Mouse (Mus musculus): ENCODE results near the gene Dlgap1. TPM values are rescaled to one million over a fixed set of nuclear protein-coding genes. Genes with fewer than 3 reads are reported as not detected.

Gene Dlgap1
- polyA plus RNA-seq, 1 experiment = 0.06 TPM

GRCm38 (mm10) chr17:70462231-70462630 is 493.4 kb downstream of the Dlgap1 start:
- Histone ChIP-seq H3K27me3 (ENCODE audit: control insufficient read depth, insufficient read depth, low read length) (no peaks in the 10 kb centered on the region), H3K4me1 (ENCODE audit: control insufficient read depth, insufficient read depth, insufficient read length) (no peaks in the 10 kb centered on the region), H3K27ac (ENCODE audit: insufficient read depth, low read length) (no peak overlapping the region), H3K4me3 (ENCODE audit: extremely low read depth, insufficient read depth, insufficient read length) (no peak overlapping the region), H3K36me3 (ENCODE audit: control insufficient read depth, insufficient read depth, low read length) (no peaks in the 10 kb centered on the region)
- no peak for TF ChIP-seq POLR2A (IDR thresholded peaks at IDR 0.05; ENCODE audit: low read depth, low read length)
- no peak for TF ChIP-seq CTCF (IDR thresholded peaks at IDR 0.05; ENCODE audit: extremely low read depth, insufficient read depth, insufficient read length, insufficient replicate concordance)
- 86% methylated on average over 8 of the region's 8 CpGs for WGBS
- DNase-seq (ENCODE audit: low read depth in 1 of 2, low spot score in 2 of 2) = no peak

GRCm38 (mm10) chr17:70462771-70463491 is 494.1 kb downstream of the Dlgap1 start:
- TF ChIP-seq CTCF (IDR thresholded peaks at IDR 0.05; ENCODE audit: extremely low read depth, insufficient read depth, insufficient read length, insufficient replicate concordance) (no peak), POLR2A (IDR thresholded peaks at IDR 0.05; ENCODE audit: low read depth, low read length) (no peak)
- DNase-seq (ENCODE audit: low read depth in 1 of 2, low spot score in 2 of 2) = no peak
- H3K27ac ChIP-seq (ENCODE audit: insufficient read depth, low read length) = no peak overlapping the region
- H3K36me3 ChIP-seq (ENCODE audit: control insufficient read depth, insufficient read depth, low read length) = no peaks in the 10 kb centered on the region
- H3K4me3 ChIP-seq (ENCODE audit: extremely low read depth, insufficient read depth, insufficient read length) = no peak overlapping the region
- no peaks in the 10 kb centered on the region for H3K27me3 ChIP-seq (ENCODE audit: control insufficient read depth, insufficient read depth, low read length)
- no peaks in the 10 kb centered on the region for H3K4me1 ChIP-seq (ENCODE audit: control insufficient read depth, insufficient read depth, insufficient read length)
- 83% methylated on average over 8 of the region's 8 CpGs for WGBS

GRCm38 (mm10) chr17:70466413-70466812 is 497.5 kb downstream of the Dlgap1 start:
- Histone ChIP-seq H3K36me3 (ENCODE audit: control insufficient read depth, insufficient read depth, low read length) (no peaks in the 10 kb centered on the region), H3K27ac (ENCODE audit: insufficient read depth, low read length) (no peak overlapping the region), H3K27me3 (ENCODE audit: control insufficient read depth, insufficient read depth, low read length) (no peaks in the 10 kb centered on the region), H3K4me1 (ENCODE audit: control insufficient read depth, insufficient read depth, insufficient read length) (no peaks in the 10 kb centered on the region), H3K4me3 (ENCODE audit: extremely low read depth, insufficient read depth, insufficient read length) (no peak overlapping the region)
- 70% methylated on average over 4 of the region's 4 CpGs for WGBS
- no peak for TF ChIP-seq POLR2A (IDR thresholded peaks at IDR 0.05; ENCODE audit: low read depth, low read length)
- TF ChIP-seq CTCF (IDR thresholded peaks at IDR 0.05; ENCODE audit: extremely low read depth, insufficient read depth, insufficient read length, insufficient replicate concordance) = no peak
- no peak for DNase-seq (ENCODE audit: low read depth in 1 of 2, low spot score in 2 of 2)

- H3K27me3 ChIP-seq (ENCODE audit: control insufficient read depth, insufficient read depth, low read length) = no peaks in the 10 kb centered on the region
- TF ChIP-seq CTCF (IDR thresholded peaks at IDR 0.05; ENCODE audit: extremely low read depth, insufficient read depth, insufficient read length, insufficient replicate concordance) (no peak), POLR2A (IDR thresholded peaks at IDR 0.05; ENCODE audit: low read depth, low read length) (no peak)
- H3K4me1 ChIP-seq (ENCODE audit: control insufficient read depth, insufficient read depth, insufficient read length) = no peaks in the 10 kb centered on the region
- H3K36me3 ChIP-seq (ENCODE audit: control insufficient read depth, insufficient read depth, low read length) = no peaks in the 10 kb centered on the region
- no peak overlapping the region for H3K4me3 ChIP-seq (ENCODE audit: extremely low read depth, insufficient read depth, insufficient read length)
- 66% methylated on average over 7 of the region's 7 CpGs for WGBS
- no peak overlapping the region for H3K27ac ChIP-seq (ENCODE audit: insufficient read depth, low read length)
- DNase-seq (ENCODE audit: low read depth in 1 of 2, low spot score in 2 of 2) = no peak
These were observed 502.1 kb downstream of the Dlgap1 start for GRCm38 (mm10) chr17:70470970-70471371.

- TF ChIP-seq CTCF (IDR thresholded peaks at IDR 0.05; ENCODE audit: extremely low read depth, insufficient read depth, insufficient read length, insufficient replicate concordance) (no peak), POLR2A (IDR thresholded peaks at IDR 0.05; ENCODE audit: low read depth, low read length) (no peak)
- H3K4me3 ChIP-seq (ENCODE audit: extremely low read depth, insufficient read depth, insufficient read length) = no peak overlapping the region
- H3K27me3 ChIP-seq (ENCODE audit: control insufficient read depth, insufficient read depth, low read length) = no peaks in the 10 kb centered on the region
- DNase-seq (ENCODE audit: low read depth in 1 of 2, low spot score in 2 of 2) = no peak
- no peaks in the 10 kb centered on the region for H3K4me1 ChIP-seq (ENCODE audit: control insufficient read depth, insufficient read depth, insufficient read length)
- H3K27ac ChIP-seq (ENCODE audit: insufficient read depth, low read length) = no peak overlapping the region
- WGBS = 83% methylated on average over 7 of the region's 7 CpGs
- no peaks in the 10 kb centered on the region for H3K36me3 ChIP-seq (ENCODE audit: control insufficient read depth, insufficient read depth, low read length)
These were observed 503.3 kb downstream of the Dlgap1 start for GRCm38 (mm10) chr17:70472162-70472561.

- H3K4me3 ChIP-seq (ENCODE audit: extremely low read depth, insufficient read depth, insufficient read length) = no peak overlapping the region
- no peaks in the 10 kb centered on the region for H3K36me3 ChIP-seq (ENCODE audit: control insufficient read depth, insufficient read depth, low read length)
- TF ChIP-seq POLR2A (IDR thresholded peaks at IDR 0.05; ENCODE audit: low read depth, low read length) (no peak), CTCF (IDR thresholded peaks at IDR 0.05; ENCODE audit: extremely low read depth, insufficient read depth, insufficient read length, insufficient replicate concordance) (no peak)
- H3K4me1 ChIP-seq (ENCODE audit: control insufficient read depth, insufficient read depth, insufficient read length) = no peaks in the 10 kb centered on the region
- H3K27ac ChIP-seq (ENCODE audit: insufficient read depth, low read length) = no peak overlapping the region
- WGBS = 84% methylated on average over 4 of the region's 4 CpGs
- no peak for DNase-seq (ENCODE audit: low read depth in 1 of 2, low spot score in 2 of 2)
- no peaks in the 10 kb centered on the region for H3K27me3 ChIP-seq (ENCODE audit: control insufficient read depth, insufficient read depth, low read length)
These were observed 505.0 kb downstream of the Dlgap1 start for GRCm38 (mm10) chr17:70473871-70474270.

GRCm38 (mm10) chr17:70483716-70484115 is 514.8 kb downstream of the Dlgap1 start:
- Histone ChIP-seq H3K27ac (ENCODE audit: insufficient read depth, low read length) (no peak overlapping the region), H3K27me3 (ENCODE audit: control insufficient read depth, insufficient read depth, low read length) (no peaks in the 10 kb centered on the region), H3K4me1 (ENCODE audit: control insufficient read depth, insufficient read depth, insufficient read length) (no peaks in the 10 kb centered on the region), H3K36me3 (ENCODE audit: control insufficient read depth, insufficient read depth, low read length) (no peaks in the 10 kb centered on the region), H3K4me3 (ENCODE audit: extremely low read depth, insufficient read depth, insufficient read length) (no peak overlapping the region)
- TF ChIP-seq CTCF (IDR thresholded peaks at IDR 0.05; ENCODE audit: extremely low read depth, insufficient read depth, insufficient read length, insufficient replicate concordance) (no peak), POLR2A (IDR thresholded peaks at IDR 0.05; ENCODE audit: low read depth, low read length) (no peak)
- DNase-seq (ENCODE audit: low read depth in 1 of 2, low spot score in 2 of 2) = no peak
- 84% methylated on average over 4 of the region's 4 CpGs for WGBS

All from spleen, adult 2 months (tissue).